Mouse (Mus musculus) neural tube, embryonic 11.5 days (tissue): ENCODE data around the gene Aqp7. TPM values are rescaled to one million over a fixed set of nuclear protein-coding genes. Genes with fewer than 3 reads are reported as not detected.

Experiments
- ATAC-seq: fragments of 200-750 bp; cut with Nextera tagmentation; 2 replicates; pipeline ENCODE4 v1.8.0; 2017; ENCODE audit warnings: moderate number of reproducible peaks, mild to moderate bottlenecking, moderate TSS enrichment, moderate library complexity; ENCODE audit not compliant: insufficient read depth, low FRiP score, low TSS enrichment
- DNase-seq: peaks from one replicate; pipeline ENCODE4 v3.0.0-alpha.2; 2015; ENCODE audit warnings: low spot score
- H3K27ac ChIP-seq: fragments of 300-500 bp; sonication (generic); 2 replicates; pipeline ENCODE4 v1.5.1; 2014; ENCODE audit warnings: low read depth, mild to moderate bottlenecking, low read length
- H3K27me3 ChIP-seq: fragments of 300-500 bp; sonication (generic); 2 replicates; pipeline ENCODE4 v1.6.1; 2014; ENCODE audit warnings: mild to moderate bottlenecking, low read length, mixed read lengths; ENCODE audit not compliant: control insufficient read depth, insufficient read depth
- H3K36me3 ChIP-seq: fragments of 300-500 bp; sonication (generic); 2 replicates; pipeline ENCODE4 v1.6.1; 2014; ENCODE audit warnings: mild to moderate bottlenecking, low read length, moderate library complexity, mixed read lengths; ENCODE audit not compliant: control insufficient read depth, insufficient read depth
- H3K4me1 ChIP-seq: fragments of 300-500 bp; sonication (generic); 2 replicates; pipeline ENCODE4 v1.6.1; 2014; ENCODE audit warnings: low read length, mixed read lengths; ENCODE audit not compliant: control insufficient read depth, insufficient read depth
- H3K4me2 ChIP-seq: fragments of 300-500 bp; sonication (generic); 2 replicates; pipeline ENCODE4 v1.6.1; 2014; ENCODE audit warnings: low read depth, mild to moderate bottlenecking, moderate library complexity
- H3K4me3 ChIP-seq: fragments of 300-500 bp; sonication (generic); 2 replicates; pipeline ENCODE4 v1.5.1; 2014; ENCODE audit warnings: low read depth, low read length
- H3K9ac ChIP-seq: fragments of 300-500 bp; sonication (generic); 2 replicates; pipeline ENCODE4 v1.6.1; 2014; ENCODE audit warnings: mild to moderate bottlenecking, low read length
- H3K9me3 ChIP-seq: fragments of 300-500 bp; sonication (generic); 2 replicates; pipeline ENCODE4 v1.6.1; 2016; ENCODE audit warnings: low read length; ENCODE audit not compliant: control insufficient read depth
- WGBS: fragments of 180-500 bp; shearing (Covaris S2); extraction: QIAGEN DNeasy Blood & Tissue Kit; methylation state at CpG from one replicate; pipeline ENCODE4 v1.1.7; 2014; 5-methylcytosine and 5-hydroxymethylcytosine counted together
- microRNA-seq: library from miRNA; unstranded; fragments of <30 nt; microRNA quantifications from one replicate; pipeline ENCODE4, GENCODE M21; 2016
- polyA plus RNA-seq: library from polyadenylated mRNA; unstranded; fragments of >200 nt; fragmentation: Nextera tagmentation; extraction: Ambion mirVana; gene quantifications from 2 replicates; pipeline ENCODE4 v1.2.1, GENCODE M21; 2014

Aqp7 gene
- polyA plus RNA-seq, 1 experiment from 2014 or later = not detected

GRCm38 (mm10) chr4:41000271-41000670 is 47.7 kb downstream of the Aqp7 start:
- no peak overlapping the region for H3K27ac ChIP-seq
- 70% methylated on average over 1 of the region's 1 CpGs for WGBS
- no peaks in the 10 kb centered on the region for H3K4me1 ChIP-seq
- peaks cover 13% of the 10 kb centered on the region for H3K36me3 ChIP-seq
- no peaks in the 10 kb centered on the region for H3K9me3 ChIP-seq
- H3K4me3 ChIP-seq = no peak overlapping the region
- H3K9ac ChIP-seq = no peak overlapping the region
- no peak for ATAC-seq
- no peak overlapping the region for H3K4me2 ChIP-seq
- no peak for DNase-seq
- H3K27me3 ChIP-seq = no peaks in the 10 kb centered on the region

- WGBS = 96% methylated on average over 4 of the region's 4 CpGs
- Histone ChIP-seq H3K36me3 (peaks cover 8% of the 10 kb centered on the region), H3K9ac (no peak overlapping the region), H3K27ac (no peak overlapping the region), H3K4me3 (no peak overlapping the region), H3K9me3 (no peaks in the 10 kb centered on the region), H3K4me2 (no peak overlapping the region), H3K27me3 (no peaks in the 10 kb centered on the region), H3K4me1 (no peaks in the 10 kb centered on the region)
- ATAC-seq (no peak), DNase-seq (no peak)
Measured at GRCm38 (mm10) chr4:40997916-40998315, 50.0 kb downstream of the Aqp7 start.

GRCm38 (mm10) chr4:40996302-40996701 is 51.6 kb downstream of the Aqp7 start:
- Histone ChIP-seq H3K36me3 (peaks cover 11% of the 10 kb centered on the region), H3K9ac (no peak overlapping the region), H3K9me3 (no peaks in the 10 kb centered on the region), H3K4me3 (no peak overlapping the region), H3K27me3 (no peaks in the 10 kb centered on the region), H3K27ac (no peak overlapping the region), H3K4me1 (no peaks in the 10 kb centered on the region), H3K4me2 (no peak overlapping the region)
- DNase-seq = no peak
- ATAC-seq = no peak
- 96% methylated on average over 6 of the region's 6 CpGs for WGBS

- H3K27ac ChIP-seq = no peak overlapping the region
- H3K4me1 ChIP-seq = no peaks in the 10 kb centered on the region
- H3K4me2 ChIP-seq = no peak overlapping the region
- H3K9me3 ChIP-seq = no peaks in the 10 kb centered on the region
- DNase-seq (no peak), ATAC-seq (no peak)
- H3K36me3 ChIP-seq = peaks cover 14% of the 10 kb centered on the region
- no peak overlapping the region for H3K9ac ChIP-seq
- 81% methylated on average over 6 of the region's 6 CpGs for WGBS
- H3K27me3 ChIP-seq = no peaks in the 10 kb centered on the region
- H3K4me3 ChIP-seq = no peak overlapping the region
Measured at GRCm38 (mm10) chr4:40989633-40990032, 58.3 kb downstream of the Aqp7 start.

- Histone ChIP-seq H3K4me1 (no peaks in the 10 kb centered on the region), H3K9ac (no peak overlapping the region), H3K4me2 (no peak overlapping the region), H3K36me3 (peaks cover 5% of the 10 kb centered on the region), H3K4me3 (no peak overlapping the region), H3K9me3 (no peaks in the 10 kb centered on the region), H3K27ac (no peak overlapping the region), H3K27me3 (no peaks in the 10 kb centered on the region)
- ATAC-seq = no peak
- DNase-seq = no peak
- WGBS = 81% methylated on average over 1 of the region's 1 CpGs
Measured at GRCm38 (mm10) chr4:40983686-40984085, 64.3 kb downstream of the Aqp7 start.

Small RNAs within 50 kb of the gene (microRNA-seq; reads per million reads assigned to microRNA genes)
- gene Mir3094 = 1.6 reads per million

Other genes starting within 250 kb of the Aqp7 start
- gene B4galt1, start 194.1 kb downstream of the Aqp7 start, polyA plus RNA-seq = 20.0 and 21.2 TPM in 2 replicates
- not detected in 2 replicates for gene Spink4, start 128.1 kb downstream of the Aqp7 start, polyA plus RNA-seq
- gene Bag1, start 99.8 kb downstream of the Aqp7 start, polyA plus RNA-seq = 226 and 241 TPM in 2 replicates
- 146 and 151 TPM in 2 replicates for gene Chmp5, start 99.7 kb downstream of the Aqp7 start, polyA plus RNA-seq
- 91.5 and 91.8 TPM in 2 replicates for gene Nfx1, start 77.2 kb downstream of the Aqp7 start, polyA plus RNA-seq
- 0.41 and 0.60 TPM in 2 replicates for gene Aqp3, start 50.0 kb upstream of the Aqp7 start, polyA plus RNA-seq
- 25.1 and 28.7 TPM in 2 replicates for gene Nol6, start 76.3 kb upstream of the Aqp7 start, polyA plus RNA-seq
- 99.5 and 100.0 TPM in 2 replicates for gene Ube2r2, start 87.6 kb upstream of the Aqp7 start, polyA plus RNA-seq
- 76.7 and 77.3 TPM in 2 replicates for gene Ubap2, start 227.0 kb upstream of the Aqp7 start, polyA plus RNA-seq